Mouse (Mus musculus) left cerebral cortex, adult 2 months (tissue): ENCODE data around the gene Ppp2r3c. TPM values are rescaled to one million over a fixed set of nuclear protein-coding genes. Genes with fewer than 3 reads are reported as not detected.
A peak's percentile ranks its signal among the peaks of the same experiment; 100 is the strongest.
"Not testable (repeated sequence)": the region's sequence is repeated elsewhere in the genome, so short reads cannot be mapped to it uniquely, and the experiment has no call there.

Experiments
- DNase-seq, 2 experiments: peaks; one replicate each; pipeline ENCODE4 v3.0.0; 2021 to 2022; ENCODE audit warnings: low spot score in 2 of 2, mixed read lengths in 1 of 2; ENCODE audit errors: extremely low spot score in 1 of 2
- H3K27ac ChIP-seq: fragments of 200-600 bp; 2 replicates; pipeline ENCODE4 v1.8.1; 2022
- H3K4me3 ChIP-seq: fragments of 200-600 bp; 2 replicates; pipeline ENCODE4 v1.8.1; 2022
- CTCF ChIP-seq: fragments of 200-600 bp; IDR thresholded peaks from 2 replicates; pipeline ENCODE4 v1.8.1; 2022; ENCODE audit warnings: antibody characterized with exemption, mild to moderate bottlenecking, moderate library complexity
- intact Hi-C: fragments of 180-260 bp; cut with DNase I; formaldehyde crosslinking; loops from one replicate; pipeline ENCODE4 v1.15.1; 2025
- total RNA-seq, 2 experiments: library from RNA; stranded (reverse); gene quantifications; 2 replicates each; pipeline ENCODE4 v1.2.3; 2021

Ppp2r3c gene
- total RNA-seq, 2 experiments from 2014 or later, result 12.9 to 13.0 TPM

DNA sequence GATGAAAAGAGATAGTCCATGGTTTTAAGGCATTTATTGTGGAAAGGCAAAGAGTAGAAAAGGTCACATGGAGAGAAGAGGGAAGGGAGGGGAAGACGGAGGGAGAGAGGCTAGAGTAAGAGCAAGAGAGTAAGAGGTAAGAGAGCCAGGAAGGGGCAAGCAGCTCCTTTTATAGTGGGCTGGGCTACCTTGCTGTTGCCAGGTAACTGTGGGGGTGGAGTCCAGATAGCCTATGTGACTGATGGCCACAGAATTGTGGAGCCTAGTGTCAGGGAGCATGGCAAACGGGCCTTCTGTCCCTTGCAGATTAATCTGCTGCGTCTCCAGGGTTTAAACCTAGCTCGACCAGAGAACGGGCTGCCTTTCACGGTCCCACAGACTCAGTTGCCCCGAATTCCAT lies 9.0 kb upstream of the Ppp2r3c start:
- no peak for TF ChIP-seq CTCF
- Histone ChIP-seq H3K27ac (no peak overlapping the region), H3K4me3 (no peak overlapping the region)
- intact Hi-C loops, result no loop called here
- no peak for DNase-seq

DNA sequence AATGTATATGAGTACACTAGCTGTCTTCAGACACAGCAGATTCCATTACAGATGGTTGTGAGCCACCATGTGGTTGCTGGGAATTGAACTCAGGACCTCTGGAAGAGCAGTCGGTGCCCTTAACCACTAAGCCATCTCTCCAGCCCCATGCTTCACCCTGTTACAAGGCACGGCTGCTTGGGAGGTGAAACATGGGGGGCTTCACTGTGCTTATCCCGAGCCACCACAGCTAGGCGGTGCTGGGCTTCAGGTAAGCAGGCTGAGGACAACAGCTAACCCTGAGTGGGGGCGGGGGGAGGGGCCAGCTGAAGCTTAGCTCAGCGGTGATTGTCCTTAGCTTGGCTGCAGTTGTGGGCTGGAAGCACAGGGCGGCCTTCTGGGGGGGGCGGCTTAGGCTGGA lies 6.7 kb upstream of the Ppp2r3c start:
- DNase-seq, result no peak
- no peak for TF ChIP-seq CTCF
- no peak overlapping the region for H3K4me3 ChIP-seq
- H3K27ac ChIP-seq, result no peak overlapping the region
- intact Hi-C loops, result loop anchor here (10.0 kb wide), 1 partner anchor 415 kb away; no protein-coding TSS in a partner anchor

DNA sequence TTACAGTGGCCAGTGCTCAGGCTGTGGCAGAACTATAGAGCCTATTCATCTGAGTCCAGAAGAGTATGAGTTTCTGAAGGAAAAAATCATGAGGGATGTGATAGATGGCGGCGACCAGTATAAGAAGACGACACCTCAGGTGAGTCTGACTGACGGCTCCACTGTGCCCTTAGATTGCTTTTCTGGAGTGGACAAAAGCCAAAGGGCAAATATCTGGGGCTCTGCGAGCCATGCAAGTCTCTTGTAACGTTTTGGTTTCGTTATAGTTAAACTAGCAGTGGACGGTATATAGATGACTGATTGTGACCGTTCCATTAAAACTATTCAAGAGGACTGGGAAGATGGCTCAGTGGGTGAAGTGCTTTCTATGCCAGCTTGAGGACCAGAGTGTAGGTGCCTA lies 5.9 kb upstream of the Ppp2r3c start:
- DNase-seq, result no peak
- no peak for TF ChIP-seq CTCF
- Histone ChIP-seq H3K27ac (no peak overlapping the region), H3K4me3 (no peak overlapping the region)
- intact Hi-C loops, result loop anchor here (10.0 kb wide), 1 partner anchor 416 kb away; no protein-coding TSS in a partner anchor

DNA sequence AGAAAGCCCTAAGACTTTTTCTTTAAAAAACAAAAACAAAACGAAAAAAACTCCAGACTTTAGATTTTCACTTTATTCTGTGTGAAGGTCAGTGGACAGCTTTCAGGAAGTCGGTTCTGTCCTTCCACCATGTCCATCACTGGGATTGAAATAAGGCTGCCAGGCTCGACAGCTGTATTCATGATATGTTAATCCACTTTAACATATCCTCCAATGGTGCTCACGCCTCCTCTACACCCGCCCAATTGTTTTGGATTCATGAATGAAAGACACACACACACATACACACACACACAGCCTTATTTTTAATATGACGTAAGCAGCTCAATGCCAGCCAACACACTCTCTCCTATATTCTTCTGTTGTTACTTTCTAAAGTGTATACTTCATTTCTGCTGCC lies 4.8 kb upstream of the Ppp2r3c start:
- no peak for DNase-seq
- TF ChIP-seq CTCF, result no peak
- H3K27ac ChIP-seq, result no peak overlapping the region
- H3K4me3 ChIP-seq, result no peak overlapping the region
- intact Hi-C loops, result loop anchor here (10.0 kb wide), 1 partner anchor 417 kb away; no protein-coding TSS in a partner anchor

DNA sequence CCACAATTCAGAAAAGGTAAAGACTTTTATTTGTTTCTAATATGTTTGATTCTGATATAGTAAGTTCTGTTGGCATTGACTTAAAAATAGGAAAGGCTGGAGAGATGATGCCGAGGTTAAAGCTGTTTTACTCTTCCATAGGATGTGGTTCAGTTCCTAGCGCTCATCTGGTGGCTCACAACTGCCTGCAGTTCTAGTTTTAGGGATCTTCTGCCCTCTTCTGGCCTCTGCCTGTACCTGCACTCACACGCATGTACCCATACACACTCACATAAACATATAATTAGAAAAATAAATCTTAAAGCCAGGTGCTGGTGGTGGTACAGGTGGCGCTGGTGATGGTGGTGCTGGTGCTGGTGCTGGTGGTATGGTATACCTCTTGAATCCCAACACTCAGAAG lies 3.6 kb upstream of the Ppp2r3c start:
- TF ChIP-seq CTCF, result no peak; the same call in 1 of the 2 replicates
- H3K4me3 ChIP-seq, result no peak overlapping the region
- no peak overlapping the region for H3K27ac ChIP-seq
- DNase-seq, result no peak
- intact Hi-C loops, result loop anchor here (10.0 kb wide), 1 partner anchor 418 kb away; no protein-coding TSS in a partner anchor

DNA sequence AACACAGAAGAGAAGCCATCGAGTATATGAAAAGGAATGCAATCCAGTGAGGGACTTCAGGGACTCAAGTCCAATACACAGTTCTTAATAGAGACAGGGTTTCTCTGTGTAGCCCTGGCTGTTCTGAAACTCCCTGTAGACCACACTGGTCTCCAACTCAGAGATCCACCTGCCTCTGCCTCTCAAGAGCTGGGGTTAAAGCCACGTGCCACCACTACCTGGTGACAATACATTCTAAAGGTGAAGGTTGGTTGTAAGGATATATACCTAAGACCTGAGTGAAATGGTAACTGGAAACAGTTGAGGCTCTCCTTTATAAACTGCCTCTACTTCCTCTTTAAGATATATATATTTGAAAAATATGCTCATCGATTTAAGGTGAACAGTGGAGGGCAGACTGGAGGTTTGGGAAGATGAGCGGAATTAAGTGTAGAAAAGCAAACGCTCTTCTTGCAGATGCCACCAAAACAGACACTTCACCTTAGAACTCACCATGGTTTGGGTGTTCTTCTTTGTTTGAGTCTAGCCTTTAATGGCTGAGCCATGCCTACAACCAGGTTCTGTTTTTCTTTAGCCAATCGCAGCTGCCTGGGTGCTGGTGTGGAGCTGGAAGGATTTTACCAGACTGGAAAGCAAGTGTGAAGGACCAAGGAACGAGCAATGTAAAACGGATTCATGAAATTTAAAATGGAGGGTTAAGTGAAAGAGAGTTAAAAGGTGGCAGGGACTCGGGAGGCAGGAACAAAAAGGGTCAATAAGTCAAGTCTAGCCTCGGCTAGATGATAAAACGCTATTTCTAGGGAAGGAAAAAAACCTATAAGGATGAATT lies 1.1 kb downstream of the Ppp2r3c start:
- peak overlapping the region; percentile 98 for H3K27ac ChIP-seq
- DNase-seq, result no peak
- H3K4me3 ChIP-seq, result peak overlapping the region; percentile 80
- no peak for TF ChIP-seq CTCF
- intact Hi-C loops, result loop anchor here (10.0 kb wide), 1 partner anchor 423 kb away; no protein-coding TSS in a partner anchor

DNA sequence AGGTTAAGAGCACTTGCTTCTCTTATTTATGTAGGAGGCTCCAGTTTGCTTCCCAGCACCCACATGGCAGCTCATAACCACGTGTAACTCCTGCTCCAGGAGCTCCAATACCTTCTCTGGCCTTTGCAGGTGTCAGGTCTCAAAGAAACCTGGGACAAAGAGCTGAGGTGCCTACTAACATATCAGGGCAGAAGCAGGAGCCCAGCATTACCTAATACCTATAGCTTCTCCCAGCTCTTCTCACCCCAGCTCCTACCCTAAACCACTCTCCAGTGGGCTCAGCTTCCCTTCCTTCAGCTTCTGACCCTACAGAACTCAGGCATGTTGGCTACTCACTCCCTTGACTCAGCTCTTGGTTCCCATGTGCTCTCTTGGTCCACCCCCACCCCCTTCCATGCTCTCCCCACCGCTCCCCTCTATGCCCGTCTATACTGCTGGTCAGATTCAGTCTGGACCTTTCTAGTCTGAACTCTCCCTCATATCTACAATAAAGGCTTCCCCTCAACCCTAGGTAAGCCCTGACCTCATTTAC lies 1.9 kb downstream of the Ppp2r3c start:
- intact Hi-C loops, result loop anchor here (10.0 kb wide), 1 partner anchor 424 kb away; no protein-coding TSS in a partner anchor
- H3K4me3 ChIP-seq, result no peak overlapping the region
- no peak for TF ChIP-seq CTCF
- no peak overlapping the region for H3K27ac ChIP-seq
- no peak for DNase-seq

DNA sequence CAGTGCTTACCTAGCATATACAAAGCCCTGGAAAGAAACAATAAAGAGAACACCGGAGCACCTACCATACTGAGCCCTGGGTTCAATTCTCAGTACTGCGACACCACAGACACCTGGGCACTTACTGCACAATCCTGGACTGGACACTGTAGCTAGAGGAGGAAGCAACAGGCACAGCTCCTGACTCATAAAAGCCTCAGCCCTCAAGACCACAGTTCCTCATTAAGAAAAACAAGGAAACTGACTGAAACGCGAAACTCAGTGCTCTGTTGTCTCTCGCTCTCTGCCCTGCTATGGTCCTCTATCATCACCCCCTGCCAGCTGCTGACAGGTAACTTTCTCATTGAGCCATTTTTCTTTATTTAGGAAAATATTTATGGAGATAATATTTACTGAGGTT lies 3.5 kb downstream of the Ppp2r3c start, which contains the start of gene 1110008L16Rik:
1110008L16Rik (plus strand) TSS at position 242 of the 400 bp plus-strand sequence.
- H3K27ac ChIP-seq, result no peak within 1 kb of the TSS
- no peak for DNase-seq
- TF ChIP-seq CTCF, result no peak
- intact Hi-C loops, result no loop called here
- H3K4me3 ChIP-seq, result no peak within 1 kb of the TSS

DNA sequence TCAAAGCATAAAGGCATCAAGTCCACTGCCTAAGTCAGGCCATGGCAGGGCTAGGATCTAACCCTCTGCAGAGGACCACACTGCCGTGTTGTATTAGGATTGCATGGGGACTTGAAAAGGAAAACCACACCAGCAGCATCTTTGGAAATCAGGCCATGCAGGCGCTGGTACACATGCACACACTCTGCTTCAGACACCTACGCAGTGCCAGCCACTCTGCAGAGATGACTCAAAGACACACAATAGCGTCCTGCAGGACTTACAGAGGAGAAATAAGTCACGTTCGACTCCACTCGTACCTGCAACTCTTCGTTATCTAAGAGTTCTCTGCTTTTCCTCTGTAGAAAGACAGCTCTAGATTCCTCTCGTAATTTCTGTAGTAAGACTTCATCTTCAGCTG lies 4.7 kb downstream of the Ppp2r3c start:
- TF ChIP-seq CTCF, result no peak
- intact Hi-C loops, result no loop called here
- Histone ChIP-seq H3K27ac (no peak overlapping the region), H3K4me3 (no peak overlapping the region)
- DNase-seq, result peak in 1 of 2 experiments; percentile 28

DNA sequence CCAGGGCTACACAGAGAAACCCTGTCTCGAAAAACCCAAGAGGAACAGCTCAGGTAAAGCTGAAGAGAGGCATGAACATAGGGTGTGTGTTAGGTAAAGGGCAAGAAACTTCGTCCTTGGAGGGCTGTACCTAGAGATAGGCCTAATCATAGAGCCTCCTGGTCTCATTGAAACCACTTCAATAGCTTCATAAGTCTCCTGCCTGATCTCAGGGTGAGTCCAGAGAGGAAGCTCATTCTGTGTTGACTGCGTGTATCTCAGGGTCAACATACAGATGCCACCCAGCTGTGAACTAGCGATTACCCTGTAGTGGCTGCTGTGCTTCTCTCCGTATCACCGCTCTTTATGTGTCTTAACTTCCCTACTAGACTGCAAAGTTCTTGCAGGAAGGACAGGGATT lies 25.2 kb downstream of the Ppp2r3c start:
- H3K27ac ChIP-seq, H3K4me3 ChIP-seq, intact Hi-C loops, DNase-seq: not testable (repeated sequence)

DNA sequence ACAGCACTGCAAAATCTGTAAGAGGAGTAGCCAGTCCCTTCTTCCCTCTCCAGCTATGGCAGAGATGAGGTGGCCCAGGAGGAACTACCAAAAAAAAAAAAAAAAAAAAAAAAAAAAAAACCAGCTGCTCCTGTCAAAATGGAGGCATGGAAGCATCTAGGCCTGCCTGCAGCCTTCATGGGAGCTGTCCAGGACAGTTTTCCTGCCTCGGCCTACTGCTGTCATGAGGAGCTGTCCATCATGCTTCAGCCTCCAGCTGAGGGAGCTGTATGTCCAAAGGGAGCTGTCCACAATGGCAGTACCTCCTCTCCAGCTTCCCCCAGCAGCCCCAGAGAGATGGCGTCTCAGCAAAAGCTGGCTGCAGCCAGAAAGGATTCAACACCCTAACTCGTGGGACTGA lies 30.6 kb downstream of the Ppp2r3c start:
- DNase-seq, result no peak
- no peak overlapping the region for H3K27ac ChIP-seq
- H3K4me3 ChIP-seq, result no peak overlapping the region
- intact Hi-C loops, result no loop called here
- no peak for TF ChIP-seq CTCF

DNA sequence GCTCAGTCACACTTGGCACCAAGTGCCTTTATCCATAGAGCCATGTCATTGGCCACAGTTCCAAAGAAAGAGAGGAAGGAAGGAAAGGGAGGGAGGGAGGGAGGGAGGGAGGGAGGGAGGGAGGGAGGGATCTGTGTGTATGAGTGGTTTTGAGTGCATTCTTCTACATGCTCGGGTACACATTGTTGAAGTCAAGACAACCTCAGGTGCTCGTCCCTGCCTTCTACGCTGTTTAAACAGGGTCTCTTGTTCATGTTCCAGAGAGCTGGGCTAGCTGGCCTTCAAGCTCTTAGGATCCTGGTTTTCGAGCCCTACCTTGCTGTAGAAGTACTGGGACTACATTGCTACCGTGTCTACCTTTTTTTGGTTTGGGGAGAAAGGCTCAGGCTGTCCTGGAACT lies 39.4 kb downstream of the Ppp2r3c start:
- H3K27ac ChIP-seq, H3K4me3 ChIP-seq, intact Hi-C loops, DNase-seq: not testable (repeated sequence)

DNA sequence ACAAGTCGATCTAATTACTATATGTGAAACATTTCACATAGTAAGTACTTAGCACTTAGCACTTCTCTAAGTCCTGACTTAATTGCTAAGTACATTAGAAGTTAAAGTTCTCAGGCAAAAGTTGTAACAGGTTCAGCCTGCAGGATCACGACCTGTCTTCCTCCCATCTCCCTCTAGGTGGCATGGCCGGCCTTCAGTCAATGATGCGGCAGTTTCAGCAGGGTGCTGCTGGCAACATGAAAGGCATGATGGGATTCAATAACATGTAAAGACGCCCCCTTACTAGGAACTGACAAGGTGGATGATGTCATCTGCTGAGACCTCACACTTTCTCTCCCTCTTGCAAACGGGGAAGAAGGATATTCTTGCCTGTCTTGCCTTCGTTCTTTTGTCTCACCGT lies 40.8 kb downstream of the Ppp2r3c start:
- DNase-seq, H3K4me3 ChIP-seq, H3K27ac ChIP-seq, intact Hi-C loops: not testable (repeated sequence)

DNA sequence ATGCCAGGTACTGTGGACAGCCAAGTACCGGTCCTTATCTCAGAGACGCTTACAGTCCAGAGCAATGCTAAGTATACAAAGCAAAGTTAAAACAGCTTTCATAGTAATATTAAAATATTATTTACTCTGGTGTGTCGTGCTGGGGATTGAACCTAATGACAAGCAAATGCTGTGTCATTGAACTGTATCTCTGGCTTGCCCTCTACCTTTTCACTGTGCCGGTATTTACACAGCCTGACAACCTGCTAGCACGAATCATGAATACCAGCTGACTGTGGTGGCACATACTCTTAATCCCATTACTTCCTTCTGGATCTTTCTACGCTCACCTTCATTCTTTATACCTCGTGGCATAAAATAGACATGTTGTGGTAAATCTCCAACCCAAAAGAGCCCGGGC lies 60.6 kb downstream of the Ppp2r3c start:
- H3K27ac ChIP-seq, DNase-seq, H3K4me3 ChIP-seq, intact Hi-C loops: not testable (repeated sequence)

DNA sequence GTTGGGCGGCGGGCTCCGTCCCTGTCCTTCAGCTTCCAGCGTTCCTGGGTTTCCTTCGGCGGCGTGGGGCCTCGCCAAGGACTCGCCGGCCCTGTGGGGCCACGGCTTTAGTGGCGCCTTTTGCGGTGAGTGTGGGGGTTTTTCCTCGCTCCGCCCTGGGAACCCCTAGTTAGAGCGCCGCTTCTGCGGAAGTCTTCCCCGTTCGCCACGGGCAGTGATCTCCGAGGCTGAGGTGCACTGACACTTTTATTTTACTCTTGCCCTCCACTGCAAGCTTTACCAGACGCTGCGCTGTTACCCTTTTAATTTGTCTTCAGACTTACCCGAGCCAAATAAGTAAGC lies 72.3 kb downstream of the Ppp2r3c start:
- intact Hi-C loops, DNase-seq, H3K27ac ChIP-seq: not testable (repeated sequence)
- H3K4me3 ChIP-seq, result peak overlapping the region; percentile 39

DNA sequence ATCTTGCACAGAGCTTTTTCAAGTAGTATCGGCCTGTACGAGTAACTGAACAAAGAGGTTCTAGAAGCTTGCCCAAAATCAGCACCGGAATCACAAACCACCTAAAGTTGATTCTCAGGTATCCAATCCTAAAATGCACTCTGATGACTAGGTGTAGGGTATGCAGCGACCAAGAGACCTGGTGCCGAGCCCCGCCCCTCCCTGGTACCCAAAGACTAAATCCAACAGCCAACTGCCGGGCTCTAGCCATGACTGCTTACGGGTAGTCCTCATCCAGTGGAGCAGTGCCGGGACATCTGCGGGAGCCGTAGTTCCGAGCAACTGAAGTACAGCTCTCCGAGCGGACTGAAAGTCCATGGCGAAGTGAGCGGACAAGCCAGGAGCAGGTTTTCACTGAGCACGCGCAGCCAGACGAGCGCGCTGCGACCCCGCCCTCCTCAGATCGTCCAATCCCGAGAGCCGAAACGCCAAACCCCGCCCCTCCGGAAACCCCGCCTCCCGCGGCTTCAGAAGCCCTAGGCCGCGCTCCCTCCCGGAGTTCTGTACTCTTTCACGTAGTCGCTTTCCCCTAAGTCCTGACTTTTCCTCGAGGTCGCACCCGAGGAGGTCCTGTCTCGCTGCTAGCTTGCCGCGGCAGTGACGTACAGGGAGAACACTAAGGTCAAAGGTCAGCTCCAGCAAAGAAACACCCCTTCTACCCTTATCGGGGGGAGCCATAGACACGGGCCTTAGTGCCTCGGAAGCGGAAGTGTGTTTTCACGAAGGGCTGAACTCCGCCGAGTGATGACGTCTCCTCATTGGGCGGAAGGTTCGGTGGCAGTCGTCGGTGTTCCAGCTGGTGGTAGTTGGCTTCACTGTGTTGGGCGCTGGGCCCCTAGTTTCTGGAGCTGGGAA lies 72.9 kb downstream of the Ppp2r3c start, which contains the start of gene Srp54c:
Srp54c (plus strand) TSS at position 543 of the 894 bp plus-strand sequence.
- DNase-seq, H3K27ac ChIP-seq, intact Hi-C loops: not testable (repeated sequence)
- peak within 1 kb of the TSS; percentile 39 for H3K4me3 ChIP-seq
